Mouse (Mus musculus): Measurements from ENCODE around the gene Cabin1. TPM values are rescaled to one million over a fixed set of nuclear protein-coding genes. Genes with fewer than 3 reads are reported as not detected.

Cabin1 gene
- polyA plus RNA-seq, 1 experiment = 59.3 TPM

- H3K36me3 ChIP-seq (ENCODE audit: control insufficient read depth, insufficient read depth, low read length) = no peaks in the 10 kb centered on the region
- TF ChIP-seq CTCF (IDR thresholded peaks at IDR 0.05; ENCODE audit: extremely low read depth, insufficient read depth, insufficient read length, insufficient replicate concordance) (no peak), POLR2A (IDR thresholded peaks at IDR 0.05; ENCODE audit: low read depth, low read length) (no peak)
- no peaks in the 10 kb centered on the region for H3K27me3 ChIP-seq (ENCODE audit: control insufficient read depth, insufficient read depth, low read length)
- DNase-seq (ENCODE audit: low read depth in 1 of 2, low spot score in 2 of 2) = no peak
- H3K4me3 ChIP-seq (ENCODE audit: extremely low read depth, insufficient read depth, insufficient read length) = no peak overlapping the region
- WGBS = 15% methylated on average over 7 of the region's 7 CpGs
- H3K4me1 ChIP-seq (ENCODE audit: control insufficient read depth, insufficient read depth, insufficient read length) = no peaks in the 10 kb centered on the region
- no peak overlapping the region for H3K27ac ChIP-seq (ENCODE audit: insufficient read depth, low read length)
Measured at GRCm38 (mm10) chr10:75790773-75791172, 26.6 kb upstream of the Cabin1 start.

- no peak overlapping the region for H3K4me3 ChIP-seq (ENCODE audit: extremely low read depth, insufficient read depth, insufficient read length)
- DNase-seq (ENCODE audit: low read depth in 1 of 2, low spot score in 2 of 2) = no peak
- no peaks in the 10 kb centered on the region for H3K4me1 ChIP-seq (ENCODE audit: control insufficient read depth, insufficient read depth, insufficient read length)
- H3K36me3 ChIP-seq (ENCODE audit: control insufficient read depth, insufficient read depth, low read length) = no peaks in the 10 kb centered on the region
- WGBS = 95% methylated on average over 5 of the region's 5 CpGs
- no peak for TF ChIP-seq POLR2A (IDR thresholded peaks at IDR 0.05; ENCODE audit: low read depth, low read length)
- TF ChIP-seq CTCF (IDR thresholded peaks at IDR 0.05; ENCODE audit: extremely low read depth, insufficient read depth, insufficient read length, insufficient replicate concordance) = no peak
- H3K27ac ChIP-seq (ENCODE audit: insufficient read depth, low read length) = no peak overlapping the region
- no peaks in the 10 kb centered on the region for H3K27me3 ChIP-seq (ENCODE audit: control insufficient read depth, insufficient read depth, low read length)
Measured at GRCm38 (mm10) chr10:75789841-75790240, 25.7 kb upstream of the Cabin1 start.

GRCm38 (mm10) chr10:75789081-75789735, 25.1 kb upstream of the Cabin1 start:
- no peak for DNase-seq (ENCODE audit: low read depth in 1 of 2, low spot score in 2 of 2)
- H3K27ac ChIP-seq (ENCODE audit: insufficient read depth, low read length) = no peak overlapping the region
- H3K4me1 ChIP-seq (ENCODE audit: control insufficient read depth, insufficient read depth, insufficient read length) = no peaks in the 10 kb centered on the region
- no peaks in the 10 kb centered on the region for H3K36me3 ChIP-seq (ENCODE audit: control insufficient read depth, insufficient read depth, low read length)
- H3K4me3 ChIP-seq (ENCODE audit: extremely low read depth, insufficient read depth, insufficient read length) = no peak overlapping the region
- WGBS = 85% methylated on average over 6 of the region's 6 CpGs
- TF ChIP-seq POLR2A (IDR thresholded peaks at IDR 0.05; ENCODE audit: low read depth, low read length) = no peak
- TF ChIP-seq CTCF (IDR thresholded peaks at IDR 0.05; ENCODE audit: extremely low read depth, insufficient read depth, insufficient read length, insufficient replicate concordance) = no peak
- no peaks in the 10 kb centered on the region for H3K27me3 ChIP-seq (ENCODE audit: control insufficient read depth, insufficient read depth, low read length)

- TF ChIP-seq POLR2A (IDR thresholded peaks at IDR 0.05; ENCODE audit: low read depth, low read length) = no peak
- TF ChIP-seq CTCF (IDR thresholded peaks at IDR 0.05; ENCODE audit: extremely low read depth, insufficient read depth, insufficient read length, insufficient replicate concordance) = no peak
- Histone ChIP-seq H3K36me3 (ENCODE audit: control insufficient read depth, insufficient read depth, low read length) (no peaks in the 10 kb centered on the region), H3K27ac (ENCODE audit: insufficient read depth, low read length) (no peak overlapping the region), H3K4me1 (ENCODE audit: control insufficient read depth, insufficient read depth, insufficient read length) (no peaks in the 10 kb centered on the region), H3K4me3 (ENCODE audit: extremely low read depth, insufficient read depth, insufficient read length) (no peak overlapping the region), H3K27me3 (ENCODE audit: control insufficient read depth, insufficient read depth, low read length) (no peaks in the 10 kb centered on the region)
- DNase-seq (ENCODE audit: low read depth in 1 of 2, low spot score in 2 of 2) = no peak
- WGBS = 91% methylated on average over 8 of the region's 8 CpGs
Measured at GRCm38 (mm10) chr10:75788277-75788676, 24.1 kb upstream of the Cabin1 start.

- 62% methylated on average over 1 of the region's 1 CpGs for WGBS
- no peak overlapping the region for H3K4me3 ChIP-seq (ENCODE audit: extremely low read depth, insufficient read depth, insufficient read length)
- H3K27ac ChIP-seq (ENCODE audit: insufficient read depth, low read length) = no peak overlapping the region
- no peak for DNase-seq (ENCODE audit: low read depth in 1 of 2, low spot score in 2 of 2)
- no peaks in the 10 kb centered on the region for H3K36me3 ChIP-seq (ENCODE audit: control insufficient read depth, insufficient read depth, low read length)
- no peaks in the 10 kb centered on the region for H3K27me3 ChIP-seq (ENCODE audit: control insufficient read depth, insufficient read depth, low read length)
- TF ChIP-seq POLR2A (IDR thresholded peaks at IDR 0.05; ENCODE audit: low read depth, low read length) (no peak), CTCF (IDR thresholded peaks at IDR 0.05; ENCODE audit: extremely low read depth, insufficient read depth, insufficient read length, insufficient replicate concordance) (no peak)
- no peaks in the 10 kb centered on the region; the same call in 1 of the 2 replicates for H3K4me1 ChIP-seq (ENCODE audit: control insufficient read depth, insufficient read depth, insufficient read length)
Measured at GRCm38 (mm10) chr10:75785442-75785841, 21.3 kb upstream of the Cabin1 start.

- Histone ChIP-seq H3K27me3 (ENCODE audit: control insufficient read depth, insufficient read depth, low read length) (no peaks in the 10 kb centered on the region), H3K36me3 (ENCODE audit: control insufficient read depth, insufficient read depth, low read length) (no peaks in the 10 kb centered on the region), H3K4me1 (ENCODE audit: control insufficient read depth, insufficient read depth, insufficient read length) (no peaks in the 10 kb centered on the region; the same call in 1 of the 2 replicates), H3K4me3 (ENCODE audit: extremely low read depth, insufficient read depth, insufficient read length) (peak within 1 kb of the TSS; percentile 61), H3K27ac (ENCODE audit: insufficient read depth, low read length) (0 out of 2 replicates have a peak within 1 kb of the TSS, but pooled peaks have one; percentile 43)
- peak; percentile 18 to 23 for DNase-seq (ENCODE audit: low read depth in 1 of 2, low spot score in 2 of 2)
- 1% methylated on average over 28 of the region's 28 CpGs for WGBS
- TF ChIP-seq CTCF (IDR thresholded peaks at IDR 0.05; ENCODE audit: extremely low read depth, insufficient read depth, insufficient read length, insufficient replicate concordance) (no peak), POLR2A (IDR thresholded peaks at IDR 0.05; ENCODE audit: low read depth, low read length) (no peak)
Measured at GRCm38 (mm10) chr10:75780769-75781578, 16.8 kb upstream of the Cabin1 start, which contains the start of the genes Gm20441 and Gstt3. TSS of gene Gm20441 (minus strand) at chr10:75780954. TSS of gene Gstt3 (minus strand) at chr10:75781414.

All from spleen, adult 2 months (tissue).